10 mouse cellular contexts compared by ENCODE assay signal in the genomic region with DNA sequence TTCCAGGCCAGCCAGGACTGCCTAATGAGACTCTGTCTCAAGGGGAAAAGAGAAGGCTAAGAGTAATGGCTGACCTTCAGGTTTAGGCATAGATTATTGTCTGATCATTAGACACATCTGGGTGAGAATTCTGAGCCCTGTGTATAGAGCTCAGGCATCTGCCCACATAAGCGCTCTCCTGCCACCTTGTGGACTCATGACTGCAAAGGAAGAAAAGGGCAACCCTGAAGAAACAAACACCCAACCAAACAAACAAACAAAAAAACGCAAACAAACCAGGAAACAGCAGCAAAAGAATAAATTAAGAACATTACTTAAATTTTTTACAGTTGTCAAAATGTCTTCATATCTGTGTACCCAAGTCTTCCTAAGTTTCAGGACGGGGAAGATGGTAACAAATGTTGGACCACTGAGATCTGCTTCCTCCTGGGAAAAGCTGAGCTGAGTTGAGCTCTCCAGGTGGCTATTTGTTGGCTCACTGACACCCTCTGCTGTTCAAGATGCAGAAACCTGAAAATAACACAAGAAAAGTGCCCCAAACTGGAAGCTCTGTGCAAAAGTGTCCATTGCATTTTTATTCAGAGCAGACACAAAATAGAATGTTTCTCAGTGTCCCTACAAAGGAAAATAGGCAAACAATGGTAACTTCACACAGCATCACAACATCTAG. TPM values are rescaled to one million over a fixed set of nuclear protein-coding genes. Genes with fewer than 3 reads are reported as not detected.
DNase-seq lines count a peak whose midpoint lies in the region; ATAC-seq and TF ChIP-seq lines count a peak whose summit lies in the region.
"Had no signal": no experiment of that assay in that cellular context is flagged by ENCODE, and none has a peak within 500 bp of the region (broad histone marks: within the 10 kb centered on the region; RNA-seq: fewer than 3 reads in every experiment).

No protein-coding gene starts in this region.

- TF ChIP-seq CTCF in intestine, postnatal 0 days (IDR thresholded peaks at IDR 0.05; ENCODE audit: low read depth): peak; percentile 66
- TF ChIP-seq CTCF in bone marrow macrophage, adult 2 months (IDR thresholded peaks at IDR 0.05; ENCODE audit: low read depth, low read length): 0 out of 2 replicates have a peak, but pooled peaks have one; percentile 18
- peak; percentile 70 for TF ChIP-seq CTCF in lung, adult 2 months (IDR thresholded peaks at IDR 0.05; ENCODE audit: insufficient read depth, low read length)

- no peak overlapping the region for H3K4me3 ChIP-seq in intestine, postnatal 0 days (ENCODE audit: low read depth, low read length)
- H3K4me3 ChIP-seq in intestine, embryonic 15.5 days (replicated peaks): no peak overlapping the region
- no peak overlapping the region for H3K4me3 ChIP-seq in ES-E14 (ENCODE audit: insufficient read depth in 1 of 2, low read depth in 1 of 2, low read length in 2 of 2, poor library complexity in 1 of 2, severe bottlenecking in 1 of 2)
- H3K4me3 ChIP-seq in bone marrow macrophage, adult 2 months (ENCODE audit: insufficient read depth, low read length): no peak overlapping the region
- H3K4me3 ChIP-seq in lung, adult 2 months (replicated peaks; ENCODE audit: extremely low read depth, low read depth, low read length): no peak overlapping the region
- H3K4me3 ChIP-seq: embryonic facial prominence, embryonic 13.5 days; liver, embryonic 13.5 days had no signal

- H3K36me3 ChIP-seq in intestine, postnatal 0 days (ENCODE audit: control insufficient read depth, insufficient read depth): no peaks in the 10 kb centered on the region
- no peaks in the 10 kb centered on the region for H3K36me3 ChIP-seq in intestine, embryonic 15.5 days
- no peaks in the 10 kb centered on the region for H3K36me3 ChIP-seq in ES-E14 (ENCODE audit: control insufficient read depth, insufficient read depth, low read length, poor library complexity, severe bottlenecking)
- H3K36me3 ChIP-seq: embryonic facial prominence, embryonic 13.5 days; liver, embryonic 13.5 days had no signal

- H3K27ac ChIP-seq in intestine, postnatal 0 days (ENCODE audit: low read depth, low read length): no peak overlapping the region
- H3K27ac ChIP-seq in intestine, embryonic 15.5 days: no peak overlapping the region
- no peak overlapping the region for H3K27ac ChIP-seq in ES-E14 (ENCODE audit: insufficient read depth, low read depth, low read length, poor library complexity, severe bottlenecking)
- no peak overlapping the region for H3K27ac ChIP-seq in bone marrow macrophage, adult 2 months (ENCODE audit: insufficient read depth, low read depth, low read length)
- H3K27ac ChIP-seq: embryonic facial prominence, embryonic 13.5 days; liver, embryonic 13.5 days had no signal

- WGBS in intestine, postnatal 0 days: 5% methylated on average over 3 of the region's 3 CpGs
- 7% methylated on average over 3 of the region's 3 CpGs for WGBS in intestine, embryonic 15.5 days
- WGBS in lung, adult 2 months: 4% methylated on average over 3 of the region's 3 CpGs

- in situ Hi-C loops in ES-E14 (cut with MboI; ENCODE audit: low sequenced_read_pairs in 2 of 2, unreplicated experiment in 2 of 2): loop anchor here in 1 of 2 experiments (5.0 kb wide), 1 partner anchor 82 kb away; no protein-coding TSS in a partner anchor

- no peak for ATAC-seq in intestine, postnatal 0 days
- ATAC-seq in intestine, embryonic 15.5 days: no peak

- H3K9ac ChIP-seq in intestine, postnatal 0 days (ENCODE audit: low read depth, low read length): no peak overlapping the region
- no peak overlapping the region for H3K9ac ChIP-seq in intestine, embryonic 15.5 days
- H3K9ac ChIP-seq in ES-E14 (ENCODE audit: insufficient read depth, low read depth, low read length, poor library complexity, severe bottlenecking): no peak overlapping the region
- H3K9ac ChIP-seq: embryonic facial prominence, embryonic 13.5 days; liver, embryonic 13.5 days had no signal

- 0 out of 2 replicates have a peak, but pooled peaks cover 3% of the 10 kb centered on the region for H3K4me1 ChIP-seq in intestine, postnatal 0 days (replicated peaks; ENCODE audit: control insufficient read depth, insufficient read depth, low read length)
- peaks cover 6% of the 10 kb centered on the region for H3K4me1 ChIP-seq in intestine, embryonic 15.5 days (replicated peaks)
- H3K4me1 ChIP-seq in ES-E14 (ENCODE audit: control insufficient read depth in 2 of 2, insufficient read depth in 2 of 2, low read length in 2 of 2, poor library complexity in 1 of 2): peaks cover 2 to 3% of the 10 kb centered on the region in 2 experiments; a peak in 3 of 4 replicates
- peaks cover 9% of the 10 kb centered on the region for H3K4me1 ChIP-seq in bone marrow macrophage, adult 2 months (ENCODE audit: control insufficient read depth, insufficient read depth, low read length)
- peaks cover 3% of the 10 kb centered on the region for H3K4me1 ChIP-seq in lung, adult 2 months (ENCODE audit: control insufficient read depth, insufficient read depth, low read length)

- DNase-seq in ES-E14 (ENCODE audit: low read depth, low spot score): peak; percentile 66
- no peak for DNase-seq in lung, adult 2 months
- no peak for DNase-seq in layer of hippocampus, adult 8-10 months (ENCODE audit: low spot score in 2 of 2)
- no peak for DNase-seq in frontal cortex, postnatal 14 days (ENCODE audit: low spot score in 2 of 2)
- no peak for DNase-seq in right cerebral cortex, adult 18-20 months
- DNase-seq: liver, embryonic 13.5 days had no signal

- TF ChIP-seq POLR2A in bone marrow macrophage, adult 2 months (IDR thresholded peaks at IDR 0.05; ENCODE audit: borderline replicate concordance, low read depth, low read length): no peak
- TF ChIP-seq POLR2A in lung, adult 2 months (IDR thresholded peaks at IDR 0.05; ENCODE audit: borderline replicate concordance, extremely low read depth, low read depth, low read length): no peak

- H3K9me3 ChIP-seq in intestine, postnatal 0 days (ENCODE audit: control insufficient read depth): no peaks in the 10 kb centered on the region
- H3K9me3 ChIP-seq in intestine, embryonic 15.5 days: no peaks in the 10 kb centered on the region
- no peaks in the 10 kb centered on the region for H3K9me3 ChIP-seq in ES-E14 (ENCODE audit: control insufficient read depth, insufficient read depth, low read depth, low read length)
- H3K9me3 ChIP-seq: embryonic facial prominence, embryonic 13.5 days; liver, embryonic 13.5 days had no signal

- H3K27me3 ChIP-seq in intestine, postnatal 0 days (replicated peaks; ENCODE audit: control insufficient read depth, insufficient read depth, low read length): no peaks in the 10 kb centered on the region
- no peaks in the 10 kb centered on the region for H3K27me3 ChIP-seq in intestine, embryonic 15.5 days (replicated peaks)
- H3K27me3 ChIP-seq: embryonic facial prominence, embryonic 13.5 days; liver, embryonic 13.5 days had no signal

- H3K4me2 ChIP-seq in intestine, postnatal 0 days (replicated peaks; ENCODE audit: low read depth): no peak overlapping the region
- no peak overlapping the region for H3K4me2 ChIP-seq in intestine, embryonic 15.5 days (replicated peaks)
- H3K4me2 ChIP-seq: embryonic facial prominence, embryonic 13.5 days; liver, embryonic 13.5 days had no signal

TF ChIP-seq in ES-E14, 5 proteins besides CTCF, POLR2A, EP300 and RAD21:
- peak; percentile 46; the same call in 1 of the 2 replicates for TF ChIP-seq ZC3H11A (IDR thresholded peaks at IDR 0.05; ENCODE audit: borderline replicate concordance, low read depth, low read length)
- TF ChIP-seq ZNF384 (IDR thresholded peaks at IDR 0.05; ENCODE audit: low read depth, low read length): no peak
TF ChIP-seq in ES-E14: peak in this region for 1.

RNA-seq across cellular contexts. Expression of a gene that starts 14.6 kb away (rescaled TPM):
- polyA plus RNA-seq in intestine, postnatal 0 days (2015; fragmentation: Nextera tagmentation; extraction: Ambion mirVana): 71.8 and 73.0 TPM in 2 replicates
- polyA plus RNA-seq in intestine, embryonic 15.5 days (2015; fragmentation: Nextera tagmentation; extraction: Ambion mirVana): 171 and 203 TPM in 2 replicates
- 56.6 and 73.8 TPM in 2 replicates for total RNA-seq in ES-E14 (2012; rRNA removed)
- 42.6 and 49.9 TPM in 2 replicates for polyA plus RNA-seq in bone marrow macrophage, adult 2 months (2012; ENCODE audit: insufficient read depth, insufficient read length, missing spikeins)
- 20.1 and 21.5 TPM in 2 replicates for polyA plus RNA-seq in lung, adult 2 months (2012; rRNA removed)
- 100 to 1,000 TPM; 112 to 124 (median 117) TPM for total RNA-seq in layer of hippocampus, adult 8-10 months (2022)

RNA-seq across cellular contexts. Expression of a gene that starts 16.6 kb away (rescaled TPM):
- polyA plus RNA-seq in intestine, postnatal 0 days (2015; fragmentation: Nextera tagmentation; extraction: Ambion mirVana): 0.14 and 0.16 TPM in 2 replicates
- polyA plus RNA-seq in intestine, embryonic 15.5 days (2015; fragmentation: Nextera tagmentation; extraction: Ambion mirVana): 0.23 and 0.39 TPM in 2 replicates
- total RNA-seq in ES-E14 (2012; rRNA removed): 0.09 and 0.11 TPM in 2 replicates
- polyA plus RNA-seq in bone marrow macrophage, adult 2 months (2012; ENCODE audit: insufficient read depth, insufficient read length, missing spikeins): not detected in 2 replicates
- 0.06 TPM in 1 of 2 replicates, not detected in the other for polyA plus RNA-seq in lung, adult 2 months (2012; rRNA removed)
- total RNA-seq in layer of hippocampus, adult 8-10 months (2022): 10 to 100 TPM; 51.6 to 59.5 (median 52.6) TPM
- polyA plus RNA-seq: liver, embryonic 13.5 days had no signal

Comparison
In these comparisons a context has a peak if more than half of its experiments do, and no peak if none do; other contexts are left out.
1. CTCF ChIP-seq: peak in every context shown above with its lines; median percentile 70 in lung, adult 2 months; 66 in intestine, postnatal 0 days; 18 in bone marrow macrophage, adult 2 months.